Mouse (Mus musculus) testis, adult 2 months (tissue): ENCODE measurements around the gene Cables2. TPM values are rescaled to one million over a fixed set of nuclear protein-coding genes. Genes with fewer than 3 reads are reported as not detected.
A peak's percentile ranks its signal among the peaks of the same experiment; 100 is the strongest.

Source experiments
- H3K27ac ChIP-seq: fragments of 200-500 bp; 2 replicates; pipeline ENCODE4 v1.5.1; 2012; ENCODE audit warnings: low read depth, low read length; ENCODE audit not compliant: control insufficient read depth, insufficient read depth
- H3K27me3 ChIP-seq: fragments of 200-500 bp; 2 replicates; pipeline ENCODE4 v1.6.1; 2012; ENCODE audit warnings: mild to moderate bottlenecking, low read length, moderate library complexity; ENCODE audit not compliant: control insufficient read depth, insufficient read depth
- H3K36me3 ChIP-seq: fragments of 200-500 bp; 2 replicates; pipeline ENCODE4 v1.6.1; 2012; ENCODE audit warnings: mild to moderate bottlenecking, low read length; ENCODE audit not compliant: control insufficient read depth, insufficient read depth
- H3K4me1 ChIP-seq: fragments of 200-500 bp; 2 replicates; pipeline ENCODE4 v1.6.1; 2012; ENCODE audit warnings: low read length; ENCODE audit not compliant: control insufficient read depth, insufficient read depth
- H3K4me3 ChIP-seq: fragments of 200-500 bp; 2 replicates; pipeline ENCODE4 v1.5.1; 2012; ENCODE audit warnings: low read depth, mild to moderate bottlenecking, low read length, moderate library complexity, mixed read lengths; ENCODE audit not compliant: control insufficient read depth
- CTCF ChIP-seq: fragments of 200-500 bp; IDR thresholded peaks from 2 replicates; pipeline ENCODE4 v1.5.1; 2012; ENCODE audit warnings: low read depth, mild to moderate bottlenecking, inconsistent platforms, low read length, moderate library complexity; ENCODE audit not compliant: control insufficient read depth, insufficient read depth, insufficient replicate concordance
- POLR2A ChIP-seq: fragments of 200-500 bp; IDR thresholded peaks from 2 replicates; pipeline ENCODE4 v1.6.1; 2012; ENCODE audit warnings: low read depth, mild to moderate bottlenecking, inconsistent platforms, low read length, moderate library complexity; ENCODE audit not compliant: control insufficient read depth
- polyA plus RNA-seq: library from polyadenylated mRNA; depleted of rRNA; stranded (reverse); fragments of >200 nt; gene quantifications from 2 replicates; pipeline ENCODE4 v1.2.3, GENCODE M21; 2012; rRNA removed

Cables2 gene
- polyA plus RNA-seq, result 23.9 and 24.2 TPM in 2 replicates

DNA sequence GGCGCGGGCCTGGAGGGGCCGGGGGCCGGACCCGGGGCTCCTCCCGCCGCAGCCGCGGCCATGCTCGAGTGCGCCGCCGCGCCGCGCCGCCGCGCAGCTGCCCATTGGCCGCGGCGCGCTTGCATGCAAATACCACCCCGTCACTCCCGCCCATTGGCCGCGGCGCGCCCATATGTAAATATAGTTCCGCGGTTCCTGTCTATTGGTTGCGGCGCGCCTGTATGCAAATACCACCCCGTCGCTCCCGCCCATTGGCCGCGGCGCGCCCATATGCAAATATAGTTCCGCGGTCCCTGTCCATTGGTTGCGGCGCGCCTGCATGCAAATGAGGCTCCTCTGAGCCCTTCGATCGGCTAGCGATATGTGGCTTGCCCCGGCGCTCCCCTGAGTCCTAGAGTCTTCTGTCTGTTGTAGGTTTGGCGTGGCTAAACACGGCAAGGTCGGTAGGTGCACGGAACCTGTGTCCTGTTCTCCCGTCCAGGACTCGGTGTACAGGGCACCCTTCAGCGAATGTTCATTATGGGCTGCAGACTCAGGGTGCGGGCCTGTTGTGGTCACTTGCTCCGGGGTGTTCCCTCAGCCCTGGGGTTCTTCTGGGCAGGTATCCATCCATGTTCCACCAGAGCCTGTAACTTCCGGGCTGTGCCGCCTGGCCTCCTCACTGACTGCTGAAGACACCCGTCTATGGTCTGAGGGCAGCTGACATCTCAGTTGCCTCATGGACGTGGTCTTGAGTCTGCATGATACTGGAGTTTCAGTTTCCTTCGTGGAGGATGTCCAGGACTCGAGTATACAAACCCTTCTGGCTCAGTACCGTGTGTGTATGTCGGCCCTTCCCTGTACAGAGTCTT lies at the start of gene Cables2:
Gene Cables2, minus strand, starts transcription at position 103 of the 851 bp plus-strand sequence.
- peak within 1 kb of the TSS; percentile 85 for H3K4me3 ChIP-seq
- TF ChIP-seq CTCF, result no peak
- TF ChIP-seq POLR2A, result peak; percentile 27; the same call in 1 of the 2 replicates
- H3K27ac ChIP-seq, result peak within 1 kb of the TSS; percentile 73
- no peaks in the 10 kb centered on the region for H3K27me3 ChIP-seq
- H3K4me1 ChIP-seq, result peaks cover 9% of the 10 kb centered on the region
- no peaks in the 10 kb centered on the region for H3K36me3 ChIP-seq

DNA sequence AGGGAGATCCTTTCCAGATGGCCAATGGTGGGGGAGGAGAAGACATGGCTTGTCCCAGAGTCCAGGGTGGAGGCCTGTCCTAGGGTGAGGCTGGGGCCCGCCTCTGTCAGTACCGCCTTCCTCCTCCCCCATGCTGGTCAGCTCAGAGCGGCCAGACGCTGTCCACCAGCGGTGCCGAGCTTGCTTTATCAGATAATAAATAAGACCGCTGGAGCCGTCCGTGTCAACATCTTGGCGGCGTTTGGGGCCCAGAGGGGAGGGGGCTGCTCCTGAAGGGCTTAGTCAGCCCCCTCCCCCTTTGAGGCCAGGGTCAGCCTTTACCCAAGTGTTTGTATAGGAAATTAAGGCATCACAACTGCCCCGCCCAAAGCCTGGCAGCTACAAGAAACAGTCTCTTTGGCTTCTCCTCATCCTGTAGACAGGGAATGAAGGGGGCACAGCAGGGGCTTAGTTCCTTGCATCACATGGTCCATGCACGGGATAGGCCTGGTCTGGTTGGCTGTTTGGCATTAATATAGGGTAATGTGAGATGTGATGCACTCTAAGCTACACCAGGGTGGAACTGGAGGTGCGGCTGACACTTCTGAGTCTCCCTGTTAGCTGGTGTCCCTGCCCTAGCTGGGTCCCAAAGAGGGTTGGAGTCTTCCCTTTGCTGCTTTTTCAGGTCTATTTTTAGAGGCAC lies 49.5 kb upstream of the Cables2 start:
- Histone ChIP-seq H3K27ac (no peak overlapping the region), H3K27me3 (no peaks in the 10 kb centered on the region), H3K36me3 (no peaks in the 10 kb centered on the region), H3K4me1 (no peaks in the 10 kb centered on the region), H3K4me3 (no peak overlapping the region)
- no peak for TF ChIP-seq POLR2A
- no peak for TF ChIP-seq CTCF

DNA sequence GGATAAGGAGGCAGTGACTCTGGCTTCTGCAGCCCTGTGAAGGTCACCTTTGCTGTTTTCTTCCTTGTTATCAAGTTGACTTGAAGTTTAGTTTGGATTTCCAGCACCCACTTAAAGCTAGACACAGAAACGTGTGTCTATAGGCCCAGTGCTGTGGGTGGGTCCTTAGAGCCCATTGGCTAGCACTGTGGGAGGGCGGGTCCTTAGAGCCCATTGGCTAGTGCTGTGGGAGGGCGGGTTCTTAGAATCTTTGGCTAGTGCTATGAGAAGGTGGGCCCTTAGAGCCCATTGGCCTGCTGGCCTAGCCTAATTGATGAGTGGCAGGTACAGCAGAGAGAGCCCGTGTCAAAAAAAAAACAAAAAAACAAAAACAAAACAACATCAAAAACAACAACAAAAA lies 46.9 kb upstream of the Cables2 start:
- Histone ChIP-seq H3K27ac (no peak overlapping the region), H3K36me3 (no peaks in the 10 kb centered on the region), H3K4me3 (no peak overlapping the region), H3K4me1 (no peaks in the 10 kb centered on the region), H3K27me3 (no peaks in the 10 kb centered on the region)
- no peak for TF ChIP-seq POLR2A
- no peak for TF ChIP-seq CTCF

DNA sequence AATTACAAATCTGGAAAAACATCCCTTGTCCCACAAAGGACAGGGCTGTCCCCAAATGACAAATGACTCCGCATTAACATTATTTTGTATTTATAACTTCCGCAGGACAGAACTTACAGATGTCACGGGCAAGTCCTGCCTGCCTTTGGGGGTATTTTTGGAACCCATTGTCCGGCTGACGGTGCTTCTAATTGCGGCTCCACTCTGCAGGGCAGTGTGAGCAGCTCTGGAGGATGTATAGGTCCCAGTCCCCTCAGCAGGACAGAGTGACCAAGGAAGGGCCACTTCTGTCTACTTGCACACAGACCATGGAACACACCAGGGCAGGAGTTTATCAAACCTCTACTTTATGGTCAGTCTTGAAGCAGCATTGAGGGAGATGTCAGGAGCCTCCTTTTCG lies 44.3 kb upstream of the Cables2 start:
- Histone ChIP-seq H3K27ac (no peak overlapping the region), H3K4me3 (no peak overlapping the region), H3K4me1 (no peaks in the 10 kb centered on the region), H3K27me3 (no peaks in the 10 kb centered on the region), H3K36me3 (no peaks in the 10 kb centered on the region)
- no peak for TF ChIP-seq POLR2A
- TF ChIP-seq CTCF, result no peak

DNA sequence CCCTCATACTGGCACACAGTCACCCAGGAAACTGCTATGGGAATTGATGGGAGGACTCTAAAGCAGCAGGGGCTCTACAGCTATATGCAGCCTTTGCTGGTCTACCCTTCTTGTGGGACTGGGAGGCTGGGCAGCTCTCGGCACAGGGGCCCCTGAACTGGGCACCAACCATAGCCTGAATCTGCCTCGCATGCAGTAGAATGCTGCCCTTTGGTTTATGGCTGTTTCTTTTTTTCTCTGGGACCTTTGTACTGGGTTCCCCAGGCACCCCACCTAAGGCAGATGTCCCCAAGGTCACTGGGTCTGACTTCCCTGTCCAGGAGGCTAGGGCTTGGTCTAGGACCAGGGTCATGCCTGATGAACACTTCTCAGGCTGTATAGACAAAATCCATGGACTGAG lies 41.0 kb upstream of the Cables2 start:
- H3K27ac ChIP-seq, result no peak overlapping the region
- no peak overlapping the region for H3K4me3 ChIP-seq
- H3K4me1 ChIP-seq, result no peaks in the 10 kb centered on the region
- H3K36me3 ChIP-seq, result no peaks in the 10 kb centered on the region
- TF ChIP-seq POLR2A (no peak), CTCF (no peak)
- H3K27me3 ChIP-seq, result no peaks in the 10 kb centered on the region

DNA sequence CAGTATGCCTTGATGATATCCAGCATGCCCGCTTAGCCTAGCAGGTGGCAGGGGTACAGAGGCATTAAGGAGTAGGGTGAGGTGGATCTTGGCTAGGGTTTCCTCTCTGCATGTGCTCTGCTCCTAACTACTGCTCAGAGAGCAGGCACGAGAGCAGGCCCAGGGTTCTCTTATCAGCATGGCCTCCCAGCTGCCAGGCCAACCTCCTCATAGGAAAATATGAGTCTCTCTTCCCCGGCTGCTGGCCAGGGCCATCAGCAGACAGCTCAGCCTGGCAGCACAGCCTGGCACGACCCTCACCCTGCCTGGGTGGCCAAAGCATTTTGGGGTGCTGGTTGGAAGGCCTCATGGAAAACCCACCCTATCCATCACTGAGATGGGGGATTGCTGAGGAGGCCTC lies 37.9 kb upstream of the Cables2 start:
- no peaks in the 10 kb centered on the region for H3K36me3 ChIP-seq
- no peaks in the 10 kb centered on the region for H3K27me3 ChIP-seq
- TF ChIP-seq CTCF, result no peak
- no peak for TF ChIP-seq POLR2A
- H3K4me1 ChIP-seq, result no peaks in the 10 kb centered on the region
- no peak overlapping the region for H3K4me3 ChIP-seq
- H3K27ac ChIP-seq, result peak overlapping the region; percentile 22; the same call in 1 of the 2 replicates

DNA sequence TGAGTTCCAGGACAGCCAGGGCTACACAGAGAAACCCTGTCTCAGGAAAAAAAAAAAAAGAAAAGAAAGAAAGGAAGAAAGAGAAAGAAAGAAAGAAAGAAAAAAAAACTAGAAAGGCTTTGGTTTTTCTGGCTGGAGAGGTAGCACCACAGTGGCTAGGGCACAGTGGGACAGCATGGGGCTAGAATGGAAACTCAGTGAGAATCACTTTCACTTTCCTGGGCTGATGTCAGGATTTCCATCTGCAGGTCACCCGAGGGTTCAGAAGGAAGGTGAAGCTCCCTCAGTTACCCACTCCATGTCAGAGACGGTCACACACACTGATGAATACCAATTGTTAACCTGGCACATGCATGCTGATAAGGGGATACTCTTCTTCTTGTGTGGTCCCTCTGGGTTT lies 34.4 kb upstream of the Cables2 start:
- Histone ChIP-seq H3K4me1 (no peaks in the 10 kb centered on the region), H3K27ac (no peak overlapping the region), H3K4me3 (no peak overlapping the region), H3K27me3 (no peaks in the 10 kb centered on the region), H3K36me3 (no peaks in the 10 kb centered on the region)
- no peak for TF ChIP-seq POLR2A
- no peak for TF ChIP-seq CTCF
